Mouse (Mus musculus): ENCODE measurements around the gene Akap13.

- TF ChIP-seq ZNF384 (IDR thresholded peaks at IDR 0.05; ENCODE audit: low read depth, low read length) (no peak), MAFK (IDR thresholded peaks at IDR 0.05; ENCODE audit: insufficient read depth, low read depth, low read length) (no peak), CHD2 (IDR thresholded peaks at IDR 0.05; ENCODE audit: low read depth, low read length) (no peak)
Measured at GRCm38 (mm10) chr7:75586113-75586512, 130.8 kb downstream of the Akap13 start.
